Mouse (Mus musculus): ENCODE results near the gene Srrd.

The Srrd gene

DNA sequence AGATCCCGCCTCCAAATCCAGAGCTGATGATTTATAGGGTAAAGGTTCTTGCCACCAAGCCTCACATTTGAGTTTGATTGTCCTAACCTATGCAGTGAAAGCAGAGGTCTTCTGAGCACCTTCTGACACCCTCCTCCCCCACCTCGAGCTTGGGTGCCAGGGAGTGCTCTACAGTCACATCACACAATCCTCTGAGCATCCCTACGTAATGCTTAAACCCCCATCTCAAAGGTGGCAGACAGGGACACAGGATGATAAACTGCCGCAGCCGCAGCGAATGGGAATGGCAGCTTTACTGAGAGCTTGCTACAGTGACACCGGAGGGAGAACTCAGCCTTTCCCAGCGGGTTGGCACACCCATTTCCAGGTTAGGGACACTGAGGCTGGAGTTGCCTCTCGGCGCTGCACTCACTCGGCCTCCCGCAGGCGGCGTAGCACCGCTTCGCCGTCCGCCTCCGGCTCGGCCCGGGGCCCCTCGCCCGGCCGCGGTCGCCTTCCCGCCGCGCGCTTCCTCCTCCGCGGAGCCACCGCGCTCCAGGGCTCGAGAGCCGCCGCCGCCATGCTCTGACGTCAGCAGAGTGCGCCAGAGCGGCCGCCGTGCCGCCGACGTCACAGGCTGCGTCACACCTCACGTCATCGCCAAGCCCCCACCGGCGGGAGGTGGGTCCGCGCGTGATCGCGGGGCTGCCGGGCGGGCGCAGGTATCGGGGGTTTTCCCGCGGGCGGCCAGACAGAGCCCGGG is at the start of gene Srrd, which contains the start of gene Hps4:
Gene Srrd, minus strand, starts transcription at position 578 of the 742 bp plus-strand sequence.
Gene Hps4, plus strand, starts transcription at position 621 of the 742 bp plus-strand sequence.
- DNase-seq (ENCODE audit: low spot score): peak; percentile 65

GRCm38 (mm10) chr5:112391676-112392323 is 49.0 kb upstream of the Srrd start:
- DNase-seq (ENCODE audit: low spot score): no peak

DNA sequence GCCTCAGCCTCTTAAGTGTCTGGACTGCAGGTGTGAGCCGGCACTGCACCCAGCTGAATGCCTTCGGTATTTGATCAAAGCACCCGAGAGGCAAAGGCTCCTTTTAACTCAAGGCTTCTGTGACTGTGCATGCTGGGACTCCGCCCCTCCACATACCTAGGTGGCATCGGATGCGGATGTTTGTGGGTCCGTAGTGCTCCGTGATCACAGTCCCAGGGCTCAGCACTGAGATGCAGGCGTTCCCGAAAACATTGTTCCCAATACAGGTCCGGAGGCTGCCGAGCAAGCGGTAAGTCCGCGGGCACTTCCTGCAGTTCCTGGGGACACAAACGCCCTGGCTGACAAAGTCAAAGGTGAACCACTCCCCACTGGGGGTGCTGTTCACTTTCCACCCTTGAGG is 48.2 kb upstream of the Srrd start:
- no peak for DNase-seq (ENCODE audit: low spot score)

DNA sequence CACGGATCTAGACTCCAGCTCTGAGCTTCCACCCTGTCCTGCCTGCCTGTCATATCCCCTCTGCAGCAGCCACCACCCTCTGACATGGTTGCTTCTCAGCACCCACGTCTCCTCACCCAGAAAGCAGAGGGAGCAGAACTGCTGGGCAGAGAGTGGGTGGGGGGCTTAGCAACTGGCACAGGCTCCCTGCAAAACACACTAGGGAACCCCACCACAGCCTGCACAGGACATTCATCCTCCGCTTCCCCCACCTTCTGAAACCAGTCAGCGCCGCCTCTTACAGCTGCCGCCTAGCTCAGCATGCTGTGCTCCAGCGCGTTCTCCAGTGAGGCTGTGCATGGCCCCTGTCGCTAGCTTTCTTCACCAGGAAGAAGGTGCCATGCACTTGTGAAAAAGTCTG is 46.5 kb upstream of the Srrd start:
- DNase-seq (ENCODE audit: low spot score): no peak

- no peak for DNase-seq (ENCODE audit: low spot score)
These were observed 43.1 kb upstream of the Srrd start for GRCm38 (mm10) chr5:112385973-112386372.

DNA sequence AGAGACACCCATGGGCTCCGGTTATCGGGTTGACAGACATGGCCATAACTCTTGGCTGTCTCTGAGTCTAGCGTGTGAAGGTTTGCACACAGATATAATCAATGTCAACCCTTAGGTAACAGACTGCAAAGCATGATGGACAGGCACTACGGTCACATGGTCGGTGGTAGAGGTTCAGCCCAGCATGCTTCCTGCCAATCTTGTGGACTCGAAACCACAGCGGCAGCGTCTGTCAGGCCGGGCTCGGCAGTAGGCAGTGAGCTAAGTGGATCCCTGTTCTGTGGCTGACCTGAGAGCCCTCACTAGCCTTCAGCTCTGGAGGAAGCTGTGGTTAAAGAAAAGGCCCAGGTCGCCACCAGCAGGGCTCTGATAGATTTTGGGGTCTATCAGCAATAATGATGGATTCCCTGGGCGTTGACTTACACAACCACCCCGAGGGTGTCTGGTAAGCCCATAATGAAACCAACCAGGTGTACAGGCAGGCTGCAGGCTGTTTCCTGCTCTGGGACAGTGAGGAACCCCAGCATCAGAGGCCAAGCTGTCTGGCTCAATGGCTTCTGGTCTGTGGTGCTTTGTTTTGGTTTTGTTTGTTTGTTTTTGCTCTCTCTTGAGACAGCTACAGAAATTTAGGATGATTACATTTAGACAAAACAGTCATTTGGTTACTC is 42.1 kb upstream of the Srrd start:
- DNase-seq (ENCODE audit: low spot score): no peak

DNA sequence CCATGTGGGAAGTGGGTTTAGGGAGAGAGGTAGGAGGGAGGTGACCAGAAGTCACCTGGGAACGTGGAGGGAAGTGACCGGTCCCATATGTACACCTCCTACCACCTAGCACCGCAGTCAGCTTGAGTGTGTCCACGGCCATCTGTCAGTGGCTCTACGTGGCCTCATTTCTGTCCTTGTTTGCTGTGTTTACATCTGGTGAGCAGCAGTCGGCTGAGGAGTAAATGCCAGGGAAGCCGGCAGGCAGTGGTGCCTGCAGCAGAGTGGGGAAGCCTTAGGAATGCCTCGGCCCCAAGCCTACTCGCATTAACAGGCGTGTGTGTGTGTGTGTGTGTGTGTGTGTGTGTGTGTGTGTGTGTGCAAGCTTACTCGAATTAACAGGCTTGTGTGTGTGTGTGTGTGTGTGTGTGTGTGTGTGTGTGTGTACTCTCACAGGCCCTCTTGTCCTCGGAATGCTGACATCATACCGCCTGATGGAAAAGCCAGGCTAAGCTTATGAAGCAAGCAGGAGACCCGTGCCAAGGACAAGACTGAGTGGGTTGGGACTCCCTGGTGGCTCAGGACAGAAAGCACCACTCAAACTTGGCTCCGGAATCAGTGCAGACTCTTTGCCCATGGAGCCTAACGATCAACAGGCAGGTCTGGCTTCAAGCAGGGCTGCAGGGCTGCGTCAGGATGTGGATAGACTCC is 39.9 kb upstream of the Srrd start:
- no peak for DNase-seq (ENCODE audit: low spot score)

GRCm38 (mm10) chr5:112382042-112382441 is 39.2 kb upstream of the Srrd start:
- DNase-seq (ENCODE audit: low spot score): no peak

DNA sequence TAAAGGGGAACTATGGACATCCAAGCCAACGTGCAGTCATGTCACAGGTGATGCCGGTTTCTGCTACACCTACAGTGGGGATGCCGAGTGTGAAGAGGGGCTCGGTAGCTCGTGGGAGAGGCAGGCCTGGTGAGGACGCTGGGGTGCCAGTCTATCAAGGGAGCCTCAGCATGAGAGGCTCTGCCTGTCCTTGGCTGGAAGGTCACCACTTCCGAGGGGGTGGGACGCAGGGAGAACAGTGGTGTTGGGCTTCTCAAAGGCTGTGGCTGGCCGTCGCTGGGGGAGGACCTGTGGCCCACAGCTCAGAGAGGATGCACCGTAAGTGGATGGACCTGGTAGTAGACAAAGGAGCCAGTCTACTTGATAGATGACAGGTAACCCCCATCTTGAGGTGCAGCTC is 38.3 kb upstream of the Srrd start:
- peak; percentile 24 for DNase-seq (ENCODE audit: low spot score)

DNA sequence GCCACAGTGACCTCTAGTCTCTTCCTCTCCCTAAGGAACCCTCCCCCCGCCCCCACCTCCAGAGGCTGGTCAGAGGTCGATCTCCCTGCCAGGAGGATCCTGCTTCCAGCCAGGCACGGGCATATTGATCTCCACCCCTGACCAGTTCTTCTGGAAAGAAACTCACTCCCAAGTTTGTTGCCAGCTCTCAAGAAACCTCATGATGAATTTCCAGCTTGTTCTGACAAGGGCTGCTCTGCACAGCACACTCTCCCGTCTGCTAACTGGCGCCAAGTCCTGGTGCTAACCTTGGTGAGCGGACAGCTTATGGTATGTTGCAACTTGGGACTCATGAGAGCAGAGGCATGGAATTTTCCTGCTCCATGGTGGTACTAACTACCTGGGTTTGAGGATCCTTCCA is 35.9 kb upstream of the Srrd start:
- DNase-seq (ENCODE audit: low spot score): no peak

DNA sequence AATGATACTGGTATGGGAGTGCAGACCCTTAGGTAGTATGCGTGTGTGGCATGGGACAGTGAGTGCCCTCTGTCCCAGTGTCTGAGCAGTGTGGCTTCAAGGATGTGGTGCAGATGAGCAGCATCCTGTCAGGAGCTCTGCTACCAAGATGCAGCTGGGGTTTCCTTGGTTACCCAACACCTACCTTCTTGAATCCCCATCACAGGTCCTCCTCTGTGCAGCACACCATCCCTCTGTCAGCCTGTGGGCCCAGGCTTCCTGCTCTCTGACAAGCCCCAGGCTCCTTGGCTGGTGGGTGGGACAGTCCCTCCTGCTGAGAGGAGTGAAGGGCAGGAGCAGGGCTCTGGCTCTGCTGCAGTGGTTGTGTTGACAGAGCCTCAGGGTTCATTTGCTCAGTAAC is 34.5 kb upstream of the Srrd start:
- no peak for DNase-seq (ENCODE audit: low spot score)

DNA sequence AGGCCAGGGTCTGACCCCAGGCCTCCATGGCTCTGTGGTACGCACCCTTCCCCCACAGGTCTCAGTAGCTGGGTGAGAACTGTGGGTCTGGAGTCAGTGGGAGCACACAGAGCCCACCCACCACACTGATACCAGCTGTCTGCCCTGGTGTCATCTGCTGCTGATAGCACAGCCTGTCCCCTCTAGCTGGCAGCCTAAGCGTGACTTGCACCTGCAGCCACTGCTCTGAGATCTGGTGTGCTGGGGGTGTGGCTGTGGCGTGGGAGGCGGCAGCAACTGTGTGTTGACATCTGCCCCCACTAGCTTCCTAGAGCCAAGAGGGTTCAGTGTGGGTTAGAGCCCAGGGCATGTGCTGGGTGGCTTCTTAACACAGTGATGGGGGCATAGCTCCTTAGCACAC is 33.3 kb upstream of the Srrd start:
- no peak for DNase-seq (ENCODE audit: low spot score)

DNA sequence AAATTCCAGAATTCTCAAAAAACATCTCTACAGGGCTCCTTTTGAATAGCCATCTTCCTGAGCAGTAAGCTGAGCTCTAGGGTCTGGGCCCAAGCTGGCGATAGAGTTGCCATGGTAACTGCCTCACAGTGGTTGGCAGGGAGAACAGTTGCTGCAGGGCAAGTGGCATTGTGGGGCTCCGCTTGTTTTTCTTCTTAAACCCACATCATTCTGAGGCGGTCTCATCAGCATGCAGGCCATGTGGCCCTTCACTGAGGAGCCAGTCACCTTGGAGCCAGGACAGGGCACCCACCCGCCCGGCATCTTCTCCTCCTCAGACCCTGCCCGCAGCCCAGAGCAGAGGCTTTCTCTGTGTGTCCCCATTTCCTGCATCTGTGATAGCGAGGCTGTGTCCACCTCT is 29.1 kb upstream of the Srrd start:
- DNase-seq (ENCODE audit: low spot score): no peak

DNA sequence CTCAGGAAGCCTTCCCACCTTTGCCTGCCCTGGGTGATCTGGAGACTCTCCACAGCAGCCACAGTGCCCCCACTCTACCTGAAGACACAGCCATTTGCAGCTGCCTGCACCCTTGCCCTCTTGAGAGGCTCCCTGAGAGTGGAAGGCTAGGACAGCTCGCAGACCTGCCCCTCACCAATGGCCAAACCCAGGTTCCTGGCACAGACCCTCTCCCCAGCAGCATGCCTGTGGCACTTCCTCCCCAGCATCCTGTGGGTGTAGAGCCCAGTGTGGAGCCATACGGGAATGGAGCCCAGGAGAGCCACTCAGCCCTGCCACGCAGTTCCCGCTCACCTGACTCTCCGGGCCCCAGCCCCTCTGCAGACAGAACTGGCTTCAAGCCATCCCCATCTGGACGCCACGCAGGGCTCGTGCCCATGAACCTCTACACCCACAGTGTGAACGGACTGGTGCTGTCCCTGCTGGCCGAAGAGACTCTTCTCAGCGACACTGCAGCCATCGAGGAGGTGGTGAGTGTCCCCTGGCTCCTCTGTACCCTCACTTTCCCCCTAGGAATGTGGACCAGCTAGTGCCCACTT is 27.5 kb upstream of the Srrd start:
- no peak for DNase-seq (ENCODE audit: low spot score)

DNA sequence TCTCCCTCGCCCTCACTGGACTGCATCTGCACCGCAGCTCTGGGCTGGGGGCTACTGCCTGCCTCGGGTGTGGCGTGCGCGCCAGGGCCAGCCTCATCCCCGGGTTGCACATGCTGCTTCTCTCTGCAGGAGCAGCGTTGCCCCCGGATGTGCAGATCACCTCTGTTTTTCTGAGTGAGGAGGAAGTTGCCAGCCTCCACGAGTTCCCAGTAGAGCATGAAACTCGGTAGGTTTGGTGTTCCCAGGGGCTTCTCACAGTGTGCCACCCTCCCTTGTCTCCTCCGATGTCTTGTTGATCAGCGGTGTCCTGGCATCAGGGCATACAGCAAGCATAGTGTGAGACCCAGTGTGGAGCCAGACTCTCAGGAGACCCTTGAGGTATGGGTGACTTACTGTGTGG is 26.5 kb upstream of the Srrd start:
- DNase-seq (ENCODE audit: low spot score): no peak

- no peak for DNase-seq (ENCODE audit: low spot score)
These were observed 25.8 kb upstream of the Srrd start for GRCm38 (mm10) chr5:112368666-112369065.

DNA sequence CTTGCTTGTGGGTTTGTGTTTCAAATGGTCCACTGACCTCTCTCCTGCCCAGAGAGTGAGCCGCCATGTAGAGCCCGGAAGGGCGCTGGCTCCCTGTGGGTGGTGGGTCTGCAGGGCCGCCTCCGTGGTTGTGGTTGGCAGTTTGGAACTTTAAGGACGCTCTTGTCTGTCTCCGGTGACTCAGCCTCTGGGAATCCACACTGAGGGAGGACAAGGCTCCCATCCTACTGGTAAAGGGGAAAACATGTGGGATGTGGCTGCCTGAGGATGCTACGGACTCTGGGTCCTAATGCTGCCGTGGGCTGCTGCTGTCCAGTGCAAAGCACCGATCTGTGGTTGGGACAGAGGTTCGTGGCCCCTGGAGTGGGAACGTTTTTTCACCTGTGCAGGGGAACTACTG is 25.1 kb upstream of the Srrd start:
- no peak for DNase-seq (ENCODE audit: low spot score)

DNA sequence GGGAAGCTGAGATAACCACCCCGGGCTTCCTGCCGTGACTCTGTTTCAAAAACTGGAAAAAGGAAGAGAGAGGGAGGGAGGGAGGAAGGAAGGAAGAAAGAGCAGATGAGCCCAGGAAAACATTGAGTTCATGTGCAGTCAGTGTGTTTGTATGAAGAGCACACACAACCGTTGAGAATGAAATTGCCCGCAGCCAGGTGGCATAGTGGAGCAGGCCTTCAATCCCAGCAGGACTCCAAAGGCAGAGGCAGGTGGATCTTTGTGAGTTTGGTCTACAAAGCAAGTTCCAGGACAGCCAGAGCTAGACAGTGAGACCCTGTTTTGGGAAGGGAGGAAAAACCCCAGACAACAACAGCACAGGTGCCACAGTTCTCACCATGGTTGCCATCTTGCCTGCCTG is 24.5 kb upstream of the Srrd start:
- DNase-seq (ENCODE audit: low spot score): no peak

DNA sequence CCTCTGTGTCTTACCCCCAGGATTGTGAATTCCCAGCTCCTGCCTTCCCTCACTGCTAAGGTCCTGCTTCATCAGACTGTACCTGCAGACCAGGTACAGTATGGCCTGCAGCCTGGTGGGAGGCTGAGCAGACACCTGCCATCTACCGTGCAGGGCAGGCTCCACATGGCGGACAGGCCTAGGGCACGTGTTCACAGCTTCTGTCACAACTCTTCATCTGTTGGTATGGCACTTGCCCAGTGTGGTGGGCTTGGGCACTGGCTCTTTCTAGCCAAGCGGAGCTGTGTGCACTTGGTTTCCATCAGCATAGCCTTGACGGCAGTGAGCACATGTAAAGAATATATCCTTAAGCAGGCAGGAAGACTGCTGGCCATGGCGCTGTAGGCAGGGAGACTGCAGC is 24.0 kb upstream of the Srrd start:
- DNase-seq (ENCODE audit: low spot score): no peak

DNA sequence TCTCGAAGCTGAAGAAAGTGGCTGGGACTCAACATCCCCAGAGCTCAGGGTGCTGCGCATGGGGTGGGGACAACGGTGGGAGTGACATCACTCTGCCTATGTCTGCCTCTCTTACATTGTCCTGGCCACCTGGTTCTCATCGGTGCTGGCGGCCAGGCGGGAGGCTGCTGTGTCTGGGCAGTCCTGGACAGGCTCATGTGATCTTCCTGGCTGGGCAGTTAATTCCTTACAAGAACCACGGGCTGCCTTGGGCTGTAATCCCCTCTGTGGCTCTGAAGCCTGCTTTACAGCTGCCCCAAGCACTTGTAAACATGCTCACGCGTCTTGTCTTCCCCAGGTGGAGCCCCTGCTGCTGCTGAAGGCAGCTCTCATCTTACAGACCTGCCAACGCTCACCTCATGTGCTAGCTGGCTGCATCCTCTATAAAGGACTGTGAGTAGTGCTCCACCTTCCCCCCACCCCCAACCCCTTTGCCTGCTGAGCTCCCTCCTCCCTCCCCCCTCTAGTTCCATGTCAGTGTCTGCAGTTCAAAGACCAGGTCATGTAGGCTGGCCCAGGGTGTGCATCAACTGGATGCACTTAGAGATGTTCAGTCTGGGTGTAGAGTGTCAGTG is 21.5 kb upstream of the Srrd start:
- DNase-seq (ENCODE audit: low spot score): no peak

DNA sequence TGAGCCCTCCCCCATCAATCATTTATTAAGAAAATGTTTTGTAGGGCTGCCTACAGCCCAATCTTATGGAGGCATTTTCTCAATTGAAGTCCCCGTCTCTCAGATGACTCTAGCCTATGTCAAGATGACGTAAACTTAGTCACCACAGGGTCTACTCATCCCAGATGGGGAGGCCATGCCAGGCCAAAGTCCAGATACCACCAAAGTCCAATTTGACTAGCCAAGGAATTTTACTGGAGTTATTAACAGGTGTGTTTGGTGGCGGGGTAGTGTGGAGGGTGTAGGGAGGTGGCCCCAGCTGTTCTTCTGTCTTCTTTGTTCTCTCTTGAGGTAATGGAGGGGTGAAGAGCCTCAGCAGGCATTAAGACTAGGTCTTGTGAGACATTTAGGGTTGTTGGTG is 17.2 kb upstream of the Srrd start:
- DNase-seq (ENCODE audit: low spot score): no peak

GRCm38 (mm10) chr5:112359520-112359919 is 16.7 kb upstream of the Srrd start:
- no peak for DNase-seq (ENCODE audit: low spot score)

Measured in ovary, adult 18-20 months (tissue).